Mouse (Mus musculus) embryonic facial prominence, embryonic 14.5 days (tissue): ENCODE measurements around the gene Tacr3. TPM values are rescaled to one million over a fixed set of nuclear protein-coding genes. Genes with fewer than 3 reads are reported as not detected.

Experiments used
- ATAC-seq: fragments of 200-750 bp; cut with Nextera tagmentation; 2 replicates; pipeline ENCODE4 v1.8.0; 2017; ENCODE audit warnings: low read depth, moderate number of reproducible peaks, moderate TSS enrichment
- DNase-seq: peaks from one replicate; pipeline ENCODE4 v3.0.0-alpha.2; 2015; ENCODE audit warnings: low spot score
- H3K27ac ChIP-seq: fragments of 300-500 bp; sonication (generic); replicated peaks from 2 replicates; pipeline ENCODE4 v1.5.1; 2014; ENCODE audit warnings: low read depth, mild to moderate bottlenecking, low read length, moderate library complexity
- H3K27me3 ChIP-seq: fragments of 300-500 bp; sonication (generic); replicated peaks from 2 replicates; pipeline ENCODE4 v1.6.1; 2014; ENCODE audit warnings: low read length; ENCODE audit not compliant: control insufficient read depth, insufficient read depth
- H3K36me3 ChIP-seq: fragments of 300-500 bp; sonication (generic); 2 replicates; pipeline ENCODE4 v1.6.1; 2014; ENCODE audit warnings: low read length, mixed read lengths; ENCODE audit not compliant: control insufficient read depth, insufficient read depth
- H3K4me1 ChIP-seq: fragments of 300-500 bp; sonication (generic); 2 replicates; pipeline ENCODE4 v1.6.1; 2014; ENCODE audit warnings: antibody characterized with exemption, low read length; ENCODE audit not compliant: control insufficient read depth, insufficient read depth
- H3K4me2 ChIP-seq: fragments of 300-500 bp; sonication (generic); 2 replicates; pipeline ENCODE4 v1.6.1; 2014; ENCODE audit warnings: low read depth, mild to moderate bottlenecking, low read length, moderate library complexity, mixed read lengths
- H3K4me3 ChIP-seq: fragments of 300-500 bp; sonication (generic); 2 replicates; pipeline ENCODE4 v1.5.1; 2014; ENCODE audit warnings: low read depth, mild to moderate bottlenecking, low read length
- H3K9ac ChIP-seq: fragments of 300-500 bp; sonication (generic); 2 replicates; pipeline ENCODE4 v1.6.1; 2014; ENCODE audit warnings: low read depth, mild to moderate bottlenecking, low read length, moderate library complexity, mixed read lengths
- H3K9me3 ChIP-seq: fragments of 300-500 bp; sonication (generic); 2 replicates; pipeline ENCODE4 v1.6.1; 2016; ENCODE audit warnings: low read length; ENCODE audit not compliant: control insufficient read depth
- WGBS: fragments of 180-500 bp; shearing (Covaris S2); extraction: QIAGEN DNeasy Blood & Tissue Kit; methylation state at CpG from one replicate; pipeline ENCODE4 v1.1.7; 2014; 5-methylcytosine and 5-hydroxymethylcytosine counted together
- polyA plus RNA-seq: library from polyadenylated mRNA; unstranded; fragments of >200 nt; fragmentation: Nextera tagmentation; extraction: Ambion mirVana; gene quantifications from 2 replicates; pipeline ENCODE4 v1.2.1, GENCODE M21; 2014

The Tacr3 gene
- 0.29 and 0.35 TPM in 2 replicates for polyA plus RNA-seq

DNA sequence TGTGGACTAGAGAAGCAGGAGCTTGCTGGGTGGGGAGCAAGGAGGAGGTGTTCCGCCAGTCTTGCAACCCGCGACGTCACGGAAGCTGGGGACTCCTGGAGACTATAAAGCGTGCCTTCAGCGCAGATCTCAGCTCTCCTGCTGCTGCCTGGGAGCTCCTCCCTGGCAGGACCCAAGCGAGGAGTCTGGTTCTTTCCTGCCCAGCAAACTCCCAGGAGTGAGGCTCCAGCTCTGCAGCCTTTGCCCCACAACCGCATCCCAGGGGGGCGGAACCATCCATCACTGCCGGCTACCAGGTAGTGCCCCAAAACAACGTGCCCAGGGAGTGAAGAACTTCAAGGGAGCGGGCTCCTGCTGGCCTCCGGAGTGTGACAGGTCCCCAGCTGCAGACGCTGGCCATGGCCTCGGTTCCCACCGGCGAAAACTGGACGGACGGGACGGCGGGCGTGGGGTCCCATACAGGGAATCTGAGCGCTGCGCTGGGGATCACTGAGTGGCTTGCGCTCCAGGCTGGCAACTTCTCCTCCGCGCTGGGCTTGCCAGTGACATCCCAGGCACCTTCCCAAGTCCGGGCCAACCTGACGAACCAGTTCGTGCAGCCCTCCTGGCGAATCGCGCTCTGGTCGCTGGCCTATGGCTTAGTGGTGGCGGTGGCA, at the start of gene Tacr3:
Gene Tacr3, plus strand, starts transcription at position 133 of the 656 bp plus-strand sequence.
- Histone ChIP-seq H3K9ac (peak within 1 kb of the TSS; percentile 53), H3K27me3 (peaks cover 13% of the 10 kb centered on the region), H3K36me3 (no peaks in the 10 kb centered on the region), H3K4me2 (peak within 1 kb of the TSS; percentile 93), H3K4me3 (peak within 1 kb of the TSS; percentile 45), H3K27ac (no peak within 1 kb of the TSS), H3K9me3 (no peaks in the 10 kb centered on the region), H3K4me1 (0 out of 2 replicates have a peak, but pooled peaks cover 5% of the 10 kb centered on the region)
- DNase-seq (peak; percentile 48), ATAC-seq (peak; percentile 68)
- 0% methylated on average over 22 of the region's 36 CpGs for WGBS

GRCm38 (mm10) chr3:134828492-134828874, 324 bp upstream of the Tacr3 start:
- 44% methylated on average over 6 of the region's 6 CpGs for WGBS
- Histone ChIP-seq H3K27me3 (peaks cover 13% of the 10 kb centered on the region), H3K9ac (peak overlapping the region; percentile 53; the same call in 1 of the 2 replicates), H3K36me3 (no peaks in the 10 kb centered on the region), H3K4me3 (peak overlapping the region; percentile 45), H3K4me2 (peak overlapping the region; percentile 93), H3K4me1 (0 out of 2 replicates have a peak, but pooled peaks cover 5% of the 10 kb centered on the region), H3K9me3 (no peaks in the 10 kb centered on the region), H3K27ac (no peak overlapping the region)
- no peak for ATAC-seq
- no peak for DNase-seq

GRCm38 (mm10) chr3:134829531-134829921, 719 bp downstream of the Tacr3 start:
- Histone ChIP-seq H3K4me2 (peak overlapping the region; percentile 93), H3K4me1 (0 out of 2 replicates have a peak, but pooled peaks cover 5% of the 10 kb centered on the region), H3K27me3 (peaks cover 13% of the 10 kb centered on the region), H3K36me3 (no peaks in the 10 kb centered on the region), H3K9ac (peak overlapping the region; percentile 53), H3K9me3 (no peaks in the 10 kb centered on the region), H3K4me3 (peak overlapping the region; percentile 45), H3K27ac (no peak overlapping the region)
- DNase-seq: peak; percentile 10
- WGBS: 10% methylated on average over 13 of the region's 13 CpGs
- 0 out of 2 replicates have a peak, but pooled peaks have one; percentile 9 for ATAC-seq

GRCm38 (mm10) chr3:134851342-134851741, 22.5 kb downstream of the Tacr3 start:
- H3K36me3 ChIP-seq: no peaks in the 10 kb centered on the region
- H3K27ac ChIP-seq: no peak overlapping the region
- no peak overlapping the region for H3K4me3 ChIP-seq
- ATAC-seq (no peak), DNase-seq (no peak)
- no peaks in the 10 kb centered on the region for H3K27me3 ChIP-seq
- WGBS: 58% methylated on average over 4 of the region's 4 CpGs
- no peak overlapping the region for H3K4me2 ChIP-seq
- no peaks in the 10 kb centered on the region for H3K4me1 ChIP-seq
- H3K9ac ChIP-seq: no peak overlapping the region
- no peaks in the 10 kb centered on the region for H3K9me3 ChIP-seq

DNA sequence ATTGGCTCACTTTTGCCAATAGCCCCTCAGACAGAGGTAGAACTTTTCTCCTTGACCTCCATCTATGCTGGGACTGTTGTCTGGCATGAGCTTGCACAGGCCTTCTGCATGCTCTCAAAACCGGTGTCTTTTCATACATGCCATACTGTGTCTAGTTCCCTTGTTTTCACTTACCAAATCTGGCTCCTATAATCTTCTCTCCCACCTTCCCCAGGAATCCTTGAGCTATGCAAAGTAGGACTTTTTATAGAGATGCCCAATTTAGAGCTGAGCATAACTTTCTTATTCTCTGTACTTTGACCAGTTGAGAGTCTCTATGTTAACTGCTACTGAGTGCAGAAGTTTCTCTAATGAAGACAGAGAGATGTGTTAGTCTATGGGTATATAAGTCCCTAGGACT, 48.9 kb downstream of the Tacr3 start:
- ATAC-seq: no peak
- Histone ChIP-seq H3K27ac (no peak overlapping the region), H3K36me3 (no peaks in the 10 kb centered on the region), H3K4me2 (no peak overlapping the region), H3K4me3 (no peak overlapping the region), H3K9ac (no peak overlapping the region), H3K9me3 (no peaks in the 10 kb centered on the region), H3K27me3 (no peaks in the 10 kb centered on the region), H3K4me1 (no peaks in the 10 kb centered on the region)
- no peak for DNase-seq
- 84% methylated on average over 1 of the region's 1 CpGs for WGBS

DNA sequence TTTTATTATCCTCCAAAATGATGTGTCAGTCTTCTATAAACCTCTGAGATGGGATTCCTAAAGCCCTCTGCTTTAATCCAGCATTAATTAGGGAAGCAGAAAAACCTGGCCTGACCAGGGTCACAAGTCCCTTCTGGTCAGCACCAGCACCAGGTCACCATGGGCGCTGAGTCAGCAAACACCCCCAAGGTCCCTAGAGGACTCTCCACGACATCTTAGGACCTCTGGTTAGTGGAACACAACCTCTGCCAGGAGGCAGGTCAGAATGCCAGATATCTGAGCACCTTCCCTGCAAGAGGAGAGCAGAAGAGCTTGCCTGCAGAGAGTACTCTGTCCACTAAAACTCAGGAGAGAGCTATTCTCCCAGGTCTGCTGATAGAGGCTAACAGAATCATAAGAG, 67.0 kb downstream of the Tacr3 start:
- Histone ChIP-seq H3K27me3 (no peaks in the 10 kb centered on the region), H3K27ac (no peak overlapping the region), H3K4me2 (no peak overlapping the region), H3K9ac (no peak overlapping the region), H3K36me3 (no peaks in the 10 kb centered on the region), H3K4me3 (no peak overlapping the region), H3K9me3 (no peaks in the 10 kb centered on the region), H3K4me1 (no peaks in the 10 kb centered on the region)
- ATAC-seq (no peak), DNase-seq (no peak)
- WGBS: 53% methylated on average over 2 of the region's 2 CpGs

- DNase-seq: no peak
- no peak overlapping the region for H3K9ac ChIP-seq
- H3K4me2 ChIP-seq: no peak overlapping the region
- no peaks in the 10 kb centered on the region for H3K4me1 ChIP-seq
- ATAC-seq: no peak
- WGBS: 81% methylated on average over 3 of the region's 3 CpGs
- no peaks in the 10 kb centered on the region for H3K9me3 ChIP-seq
- H3K36me3 ChIP-seq: no peaks in the 10 kb centered on the region
- no peak overlapping the region for H3K4me3 ChIP-seq
- H3K27me3 ChIP-seq: no peaks in the 10 kb centered on the region
- no peak overlapping the region for H3K27ac ChIP-seq
Observed at GRCm38 (mm10) chr3:134908890-134909289, 80.1 kb downstream of the Tacr3 start.

DNA sequence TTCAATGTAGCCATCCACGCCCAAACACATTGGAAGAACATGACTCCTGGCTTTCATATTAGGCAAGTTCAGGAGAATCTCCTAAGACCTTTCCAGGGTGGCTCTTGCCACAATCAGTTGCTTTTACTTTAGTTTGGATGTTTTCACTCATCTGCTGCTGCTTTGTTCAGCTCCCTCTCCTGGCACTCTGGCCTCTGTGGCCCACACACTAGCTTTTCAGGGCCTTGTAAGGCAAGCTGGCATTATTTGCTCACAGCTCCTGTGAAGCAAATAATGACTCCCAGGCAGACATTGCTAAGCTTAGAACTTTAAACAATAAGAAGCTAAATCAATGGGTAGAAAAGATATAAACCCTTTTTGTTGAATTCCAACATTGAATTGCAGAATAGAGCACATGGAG, 105.9 kb downstream of the Tacr3 start:
- ATAC-seq (no peak), DNase-seq (no peak)
- H3K36me3 ChIP-seq: no peaks in the 10 kb centered on the region
- H3K27me3 ChIP-seq: no peaks in the 10 kb centered on the region
- no peaks in the 10 kb centered on the region for H3K4me1 ChIP-seq
- H3K4me3 ChIP-seq: no peak overlapping the region
- no peak overlapping the region for H3K9ac ChIP-seq
- WGBS: 80% methylated on average over 1 of the region's 1 CpGs
- H3K27ac ChIP-seq: no peak overlapping the region
- H3K4me2 ChIP-seq: no peak overlapping the region
- H3K9me3 ChIP-seq: no peaks in the 10 kb centered on the region

GRCm38 (mm10) chr3:134935461-134935860, 106.7 kb downstream of the Tacr3 start:
- H3K36me3 ChIP-seq: no peaks in the 10 kb centered on the region
- no peak for ATAC-seq

More at GRCm38 (mm10) chr3:134935461-134935860, 106.7 kb downstream of the Tacr3 start:
- 81% methylated on average over 4 of the region's 4 CpGs for whole genome bisulfite sequencing
- no peak for DNase-seq
- Histone ChIP-seq H3K27ac (no peak overlapping the region), H3K4me3 (no peak overlapping the region), H3K9ac (no peak overlapping the region), H3K9me3 (no peaks in the 10 kb centered on the region), H3K27me3 (no peaks in the 10 kb centered on the region), H3K4me2 (no peak overlapping the region), H3K4me1 (no peaks in the 10 kb centered on the region)
